Mouse (Mus musculus) embryonic fibroblast, embryonic 13.5 days (primary cell): ENCODE measurements around the gene Zfp804a. TPM values are rescaled to one million over a fixed set of nuclear protein-coding genes. Genes with fewer than 3 reads are reported as not detected.

Experiments used
- H3K27ac ChIP-seq: 2 replicates; pipeline ENCODE4 v1.5.1; 2012; ENCODE audit warnings: low read length, control low read depth, inconsistent platforms; ENCODE audit not compliant: insufficient read depth
- H3K4me1 ChIP-seq: 2 replicates; pipeline ENCODE4 v1.6.1; 2011; ENCODE audit warnings: low read length; ENCODE audit not compliant: control insufficient read depth, insufficient read depth
- H3K4me3 ChIP-seq: 2 replicates; pipeline ENCODE4 v1.5.1; 2011; ENCODE audit warnings: mild to moderate bottlenecking, control low read depth, low read length; ENCODE audit not compliant: insufficient read depth
- CTCF ChIP-seq: IDR thresholded peaks from 2 replicates; pipeline ENCODE4 v1.5.1; 2011; ENCODE audit warnings: mild to moderate bottlenecking, control low read depth, low read length, moderate library complexity, borderline replicate concordance; ENCODE audit not compliant: insufficient read depth
- POLR2A ChIP-seq: IDR thresholded peaks from 2 replicates; pipeline ENCODE4 v1.6.1; 2011; ENCODE audit warnings: low read depth, mild to moderate bottlenecking, control low read depth, low read length, moderate library complexity
- polyA plus RNA-seq: library from polyadenylated mRNA; stranded (reverse); fragments of >200 nt; gene quantifications from 2 replicates; pipeline ENCODE4 v1.2.4, GENCODE M21; 2011; ENCODE audit warnings: low read depth; ENCODE audit not compliant: missing spikeins, insufficient read length

Zfp804a gene
- polyA plus RNA-seq, 1 experiment = 0.14 TPM

GRCm38 (mm10) chr2:82080678-82081077 is 27.7 kb downstream of the Zfp804a start:
- Histone ChIP-seq H3K4me3 (no peak overlapping the region), H3K4me1 (no peaks in the 10 kb centered on the region), H3K27ac (no peak overlapping the region)
- TF ChIP-seq CTCF (no peak), POLR2A (no peak)

GRCm38 (mm10) chr2:82113148-82113547 is 60.1 kb downstream of the Zfp804a start:
- no peak for TF ChIP-seq CTCF
- no peak for TF ChIP-seq POLR2A
- Histone ChIP-seq H3K4me1 (no peaks in the 10 kb centered on the region; the same call in 1 of the 2 replicates), H3K27ac (no peak overlapping the region), H3K4me3 (no peak overlapping the region)

GRCm38 (mm10) chr2:82113650-82114049 is 60.6 kb downstream of the Zfp804a start:
- no peak overlapping the region for H3K4me3 ChIP-seq
- TF ChIP-seq CTCF (no peak), POLR2A (no peak)
- H3K27ac ChIP-seq = no peak overlapping the region
- H3K4me1 ChIP-seq = no peaks in the 10 kb centered on the region; the same call in 1 of the 2 replicates

GRCm38 (mm10) chr2:82119577-82119976 is 66.6 kb downstream of the Zfp804a start:
- TF ChIP-seq CTCF (no peak), POLR2A (no peak)
- Histone ChIP-seq H3K27ac (no peak overlapping the region), H3K4me1 (no peaks in the 10 kb centered on the region), H3K4me3 (no peak overlapping the region)

DNA sequence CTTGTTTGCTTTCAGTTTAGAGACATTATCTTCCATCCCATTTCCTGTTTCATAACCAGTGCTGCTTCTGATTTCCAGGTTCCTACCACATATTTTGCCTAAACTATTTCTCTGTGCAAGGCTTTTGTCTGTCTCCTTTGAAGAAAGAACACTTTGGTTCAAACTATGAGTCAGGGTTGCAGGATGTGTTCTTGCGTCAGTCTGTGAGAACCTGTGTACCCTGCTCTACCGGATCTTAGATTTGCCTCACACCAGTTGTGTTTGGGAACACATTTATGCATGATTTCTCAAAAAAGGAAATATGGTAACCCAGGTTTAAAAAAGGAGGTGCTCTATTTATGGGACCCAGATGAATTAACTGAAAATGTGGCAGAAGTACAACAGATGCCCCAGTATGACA is 125.7 kb downstream of the Zfp804a start:
- Histone ChIP-seq H3K4me3 (no peak overlapping the region), H3K27ac (no peak overlapping the region), H3K4me1 (no peaks in the 10 kb centered on the region)
- TF ChIP-seq POLR2A = no peak
- no peak for TF ChIP-seq CTCF

DNA sequence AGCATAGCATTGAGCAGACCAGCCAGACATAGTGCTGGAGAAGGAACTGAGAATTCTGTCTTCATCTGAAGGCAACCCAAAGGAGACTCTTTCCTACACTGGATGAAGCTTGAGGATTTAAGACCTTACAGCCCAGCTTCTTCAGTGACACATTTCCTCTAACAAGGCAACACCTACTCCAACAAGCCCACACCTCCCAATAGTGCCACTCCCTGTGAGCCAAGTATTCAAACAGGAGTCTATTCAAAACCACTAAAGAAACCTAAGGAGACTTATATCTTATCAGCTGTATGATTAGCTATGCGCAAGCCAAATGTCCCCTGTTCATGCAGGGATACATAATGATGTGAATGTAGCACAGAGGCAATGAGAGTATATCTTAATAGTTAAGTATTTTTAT is 128.0 kb downstream of the Zfp804a start:
- H3K27ac ChIP-seq = no peak overlapping the region
- TF ChIP-seq POLR2A (no peak), CTCF (no peak)
- H3K4me3 ChIP-seq = no peak overlapping the region
- H3K4me1 ChIP-seq = no peaks in the 10 kb centered on the region

DNA sequence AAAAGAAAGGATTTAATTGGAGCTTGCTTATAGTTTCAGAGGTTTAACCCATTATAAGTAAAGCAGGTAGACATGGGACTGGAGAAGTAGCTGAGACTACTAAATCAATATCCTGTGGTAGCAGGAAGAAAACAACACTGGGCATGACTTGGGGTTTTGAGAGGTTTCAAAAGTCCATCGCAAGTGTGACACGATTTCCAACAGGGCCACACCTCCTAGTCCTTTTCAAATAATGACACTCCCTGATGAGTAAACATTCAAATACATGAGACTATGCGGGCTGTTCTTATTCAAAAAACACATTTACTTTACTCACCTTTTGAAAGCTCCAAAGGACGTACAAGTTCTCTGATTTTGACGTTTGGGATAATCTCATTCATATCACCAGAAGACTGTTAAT is 146.9 kb downstream of the Zfp804a start:
- H3K4me1 ChIP-seq = no peaks in the 10 kb centered on the region
- H3K4me3 ChIP-seq = no peak overlapping the region

DNA sequence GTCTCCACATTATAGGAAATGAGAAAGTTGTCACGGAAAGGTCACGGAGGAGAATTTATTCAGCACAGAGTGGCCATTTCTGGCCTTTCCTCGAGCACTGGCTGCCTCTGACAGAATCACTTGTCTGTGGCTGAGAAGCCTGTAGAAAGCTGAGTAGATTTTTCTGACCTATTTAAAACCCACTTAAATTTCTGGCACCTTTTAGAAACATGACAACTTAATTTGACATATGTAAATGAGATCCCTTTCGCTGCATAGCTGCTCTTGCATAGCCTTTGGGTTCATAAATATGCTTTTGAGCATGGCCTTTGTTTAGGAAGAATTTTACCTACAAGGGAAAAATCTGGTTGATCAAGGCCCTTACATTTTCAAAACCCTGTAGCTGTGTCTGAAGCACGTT is 147.6 kb downstream of the Zfp804a start:
- no peak for TF ChIP-seq CTCF
- TF ChIP-seq POLR2A = no peak
- H3K4me3 ChIP-seq = no peak overlapping the region
- H3K27ac ChIP-seq = no peak overlapping the region
- no peaks in the 10 kb centered on the region for H3K4me1 ChIP-seq

More for the DNA sequence above, 146.9 kb downstream of the Zfp804a start:
- no peak overlapping the region for H3K27ac ChIP-seq
- TF ChIP-seq POLR2A (no peak), CTCF (no peak)

- TF ChIP-seq CTCF (no peak), POLR2A (no peak)
- no peak overlapping the region for H3K4me3 ChIP-seq
- no peaks in the 10 kb centered on the region for H3K4me1 ChIP-seq
- H3K27ac ChIP-seq = no peak overlapping the region
Observed at GRCm38 (mm10) chr2:82210605-82211004, 157.6 kb downstream of the Zfp804a start.

DNA sequence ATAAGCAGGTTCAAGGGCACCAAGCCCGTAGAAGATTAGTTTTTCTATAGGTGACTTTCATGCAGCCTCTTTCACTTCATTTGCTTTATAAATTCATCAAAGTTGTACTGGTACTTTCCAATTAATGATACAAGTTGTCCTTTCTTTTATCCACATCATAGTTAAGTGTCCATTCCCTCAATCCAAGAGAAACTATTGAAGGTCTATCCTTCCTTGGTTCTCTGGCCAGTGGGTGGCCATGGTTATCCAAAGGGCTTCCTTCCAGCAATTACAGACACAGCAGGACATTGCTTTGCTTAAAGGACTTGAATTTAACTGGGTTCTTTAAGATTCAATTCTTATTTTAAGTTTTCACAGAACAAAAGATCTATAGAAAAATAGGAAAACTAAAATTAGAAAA is 158.9 kb downstream of the Zfp804a start:
- TF ChIP-seq POLR2A = no peak
- no peak for TF ChIP-seq CTCF
- Histone ChIP-seq H3K4me3 (no peak overlapping the region), H3K4me1 (no peaks in the 10 kb centered on the region), H3K27ac (no peak overlapping the region)

DNA sequence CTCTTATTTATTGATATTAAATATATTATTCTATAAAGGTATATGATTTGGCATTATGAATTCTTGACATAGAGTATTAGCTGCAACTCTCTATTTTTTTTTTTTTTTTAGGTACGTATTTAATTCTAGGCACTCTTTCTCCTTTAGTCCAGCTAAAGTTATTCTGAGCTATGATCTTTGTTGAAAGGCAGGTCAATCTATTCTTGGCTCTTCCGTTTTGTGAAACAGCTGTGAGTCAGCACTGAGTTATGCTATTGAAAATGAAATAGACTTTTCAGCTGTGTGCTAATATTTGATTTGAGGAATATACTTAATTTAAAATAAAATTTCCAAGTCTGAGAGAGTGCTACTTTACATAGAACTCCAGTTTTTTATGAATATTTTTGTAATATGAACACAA is 164.9 kb downstream of the Zfp804a start:
- Histone ChIP-seq H3K4me1 (no peaks in the 10 kb centered on the region), H3K27ac (no peak overlapping the region), H3K4me3 (no peak overlapping the region)
- TF ChIP-seq POLR2A (no peak), CTCF (no peak)
